Mouse (Mus musculus) heart, postnatal 10 days (tissue): ENCODE measurements around the gene Zfp771. TPM values are rescaled to one million over a fixed set of nuclear protein-coding genes. Genes with fewer than 3 reads are reported as not detected.

Experiments used
- DNase-seq, 2 experiments: peaks; one replicate each; pipeline ENCODE4 v3.0.0; 2021
- intact Hi-C: fragments of 180-260 bp; cut with DNase I; formaldehyde crosslinking; loops from one replicate; pipeline ENCODE4 v1.15.1; 2025
- total RNA-seq, 2 experiments: library from RNA; stranded (reverse); gene quantifications; 2 replicates each; pipeline ENCODE4 v1.2.3; 2021

The Zfp771 gene
- total RNA-seq, 2 experiments from 2014 or later, result 14.3 to 15.9 TPM

DNA sequence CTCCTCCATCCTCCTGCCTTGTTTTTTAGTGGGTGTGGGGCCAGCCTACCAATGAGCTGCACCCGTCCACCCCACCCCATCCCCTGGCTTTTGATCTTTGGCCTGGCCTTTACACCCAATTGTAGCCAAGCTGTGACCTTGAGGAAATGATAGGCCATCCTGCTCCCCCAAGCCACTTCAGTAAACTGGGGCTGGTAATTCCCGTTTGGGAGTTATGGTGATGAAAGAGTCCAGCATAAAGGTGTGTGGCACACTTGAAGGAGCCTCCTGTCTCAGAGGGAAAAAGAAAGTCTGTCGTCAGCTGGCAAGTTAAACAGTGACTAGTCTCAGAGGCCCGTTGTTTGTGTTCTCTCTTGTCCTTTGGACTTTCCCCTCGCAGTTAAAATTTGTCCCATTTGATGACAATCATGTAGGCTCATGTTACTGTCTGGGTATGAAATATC, 32.5 kb downstream of the Zfp771 start:
- intact Hi-C loops, result no loop called here
- no peak for DNase-seq

DNA sequence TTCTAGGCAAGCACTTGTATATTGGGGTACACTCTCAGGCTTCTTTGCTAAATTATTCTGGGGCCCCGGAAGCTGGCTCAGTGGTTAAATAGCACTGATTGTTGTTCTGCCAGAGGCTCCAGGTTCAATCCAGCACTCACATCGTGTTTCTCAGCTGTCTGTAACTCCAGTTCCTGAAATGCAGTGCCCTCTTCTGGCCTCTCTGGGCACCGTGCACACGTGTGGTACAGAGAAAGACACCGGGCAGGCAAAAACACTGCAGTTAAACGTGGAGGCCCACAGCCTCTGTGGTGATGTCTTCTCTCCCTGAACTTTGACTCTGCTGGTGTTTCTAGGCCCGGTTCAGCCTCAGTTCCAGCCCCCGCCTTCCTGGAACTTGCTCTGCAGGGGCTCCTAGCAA, 34.2 kb downstream of the Zfp771 start:
- peak in 1 of 2 experiments; percentile 52 for DNase-seq
- intact Hi-C loops, result no loop called here

DNA sequence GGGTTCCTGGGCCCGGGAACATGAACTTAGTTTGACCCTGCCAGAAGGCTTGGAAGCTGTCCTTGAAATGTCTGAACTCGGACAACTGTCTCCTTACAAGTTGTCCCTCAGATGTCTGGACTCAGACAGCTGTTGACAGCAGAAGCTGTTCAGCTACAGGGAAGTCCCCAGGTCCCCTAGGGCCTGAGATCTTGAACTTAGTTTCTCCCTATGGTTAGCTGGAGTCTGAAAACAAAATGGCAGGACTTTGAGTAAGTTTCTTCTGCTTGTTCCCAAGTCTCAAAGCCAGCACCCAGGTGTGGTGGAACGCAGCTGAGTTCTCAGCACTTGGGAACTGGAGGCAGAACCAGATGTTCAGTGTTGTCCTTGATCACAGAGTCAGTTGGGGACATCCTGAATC, 36.0 kb downstream of the Zfp771 start:
- intact Hi-C loops, result no loop called here
- peak; percentile 46 to 51 for DNase-seq

DNA sequence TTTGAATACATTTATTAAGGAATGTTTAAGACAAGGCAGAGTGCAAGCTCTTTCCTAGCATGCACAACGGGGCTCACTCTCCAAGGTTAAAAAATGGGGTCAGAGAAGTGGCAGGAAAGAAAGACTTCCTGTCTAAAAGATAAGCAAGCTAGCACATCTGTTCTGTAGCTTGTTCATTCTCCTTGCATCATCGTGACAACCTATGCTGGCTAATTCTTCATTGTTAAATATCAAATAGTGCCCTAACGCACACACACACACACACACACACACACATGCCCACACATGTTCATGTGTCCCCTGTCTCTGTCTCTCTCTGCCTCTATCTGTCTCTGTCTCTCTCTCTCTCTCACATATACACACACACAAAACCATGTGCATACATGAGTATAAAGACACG, 37.0 kb downstream of the Zfp771 start:
- no peak for DNase-seq
- intact Hi-C loops, result no loop called here

DNA sequence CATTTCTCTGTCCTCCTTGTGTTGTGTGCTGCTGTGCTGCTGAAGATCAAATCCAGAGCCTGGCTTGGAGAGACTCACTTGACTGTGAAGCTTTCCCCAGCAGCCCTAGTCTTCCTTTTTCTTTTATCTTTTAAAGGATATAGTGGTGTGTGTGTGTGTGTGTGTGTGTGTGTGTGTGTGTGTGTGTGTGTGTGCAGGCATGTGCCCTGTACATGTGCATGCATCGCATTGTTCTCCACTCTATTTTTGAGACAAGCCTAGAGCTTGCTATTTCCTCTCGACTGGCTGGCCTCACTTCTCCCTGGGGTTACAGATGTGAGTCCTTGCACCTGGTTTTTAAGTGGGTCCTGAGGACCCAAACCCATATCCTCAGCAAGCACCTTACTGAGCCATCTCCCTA, 38.1 kb downstream of the Zfp771 start:
- intact Hi-C loops, result no loop called here
- DNase-seq, result no peak

DNA sequence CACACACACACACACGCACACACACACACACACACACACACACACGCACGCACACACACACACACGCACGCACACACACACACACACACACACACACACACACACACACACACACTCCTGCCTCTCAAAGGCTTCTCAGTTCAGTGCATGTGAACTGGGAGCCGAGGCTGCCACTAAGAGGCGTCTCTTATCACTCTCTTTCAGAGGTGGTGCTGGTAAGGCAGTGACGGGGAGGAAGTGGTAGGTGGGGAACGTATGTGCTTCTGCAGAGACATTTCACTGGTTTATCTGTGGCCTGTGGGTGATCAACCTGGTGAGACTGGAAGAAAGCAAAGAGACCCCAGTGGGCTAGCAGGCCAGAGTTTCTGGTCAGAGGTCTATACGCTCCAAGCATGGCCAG, 41.1 kb downstream of the Zfp771 start:
- intact Hi-C loops, result no loop called here

DNA sequence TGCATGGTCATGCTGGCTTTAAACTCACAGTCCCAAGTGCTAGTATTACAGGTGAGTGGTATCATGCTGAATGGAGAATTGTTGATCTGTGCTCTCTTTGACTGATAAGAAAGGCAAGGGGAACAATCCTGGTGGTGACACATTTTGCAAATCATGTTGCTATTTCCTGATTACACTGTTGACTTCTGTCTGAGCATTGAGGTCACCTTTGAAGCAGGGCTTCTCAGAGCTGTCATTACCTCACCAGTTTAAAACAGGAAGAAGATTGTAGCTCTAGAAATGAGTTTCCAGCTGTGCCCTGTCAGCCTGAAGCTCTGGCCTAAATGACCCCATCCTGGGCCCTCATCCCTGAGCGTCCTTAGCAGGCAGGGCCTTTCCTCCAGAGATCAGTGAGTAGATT, 43.9 kb downstream of the Zfp771 start:
- intact Hi-C loops, result no loop called here
- DNase-seq, result no peak

More for the DNA sequence above, 41.1 kb downstream of the Zfp771 start:
- DNase-seq, result no peak

DNA sequence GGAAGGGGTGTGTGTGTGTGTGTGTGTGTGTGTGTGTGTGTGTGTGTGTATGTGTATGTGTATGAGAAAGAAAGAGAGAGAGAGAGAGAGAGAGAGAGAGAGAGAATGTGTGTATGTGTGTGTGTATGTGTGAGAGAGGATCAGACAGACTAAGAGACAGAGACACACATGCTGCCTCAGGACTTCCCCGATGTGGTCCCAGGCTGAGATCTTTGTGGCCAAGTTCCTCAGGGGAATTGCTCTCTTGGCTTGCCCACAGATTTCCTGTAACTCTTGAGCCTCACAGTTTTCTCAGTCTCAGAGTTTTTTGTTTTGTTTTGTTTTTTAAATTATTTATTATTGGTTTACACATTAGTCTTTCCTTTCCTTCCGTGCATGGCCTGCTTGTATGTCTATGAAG, 45.2 kb downstream of the Zfp771 start:
- intact Hi-C loops, result no loop called here
- no peak for DNase-seq

DNA sequence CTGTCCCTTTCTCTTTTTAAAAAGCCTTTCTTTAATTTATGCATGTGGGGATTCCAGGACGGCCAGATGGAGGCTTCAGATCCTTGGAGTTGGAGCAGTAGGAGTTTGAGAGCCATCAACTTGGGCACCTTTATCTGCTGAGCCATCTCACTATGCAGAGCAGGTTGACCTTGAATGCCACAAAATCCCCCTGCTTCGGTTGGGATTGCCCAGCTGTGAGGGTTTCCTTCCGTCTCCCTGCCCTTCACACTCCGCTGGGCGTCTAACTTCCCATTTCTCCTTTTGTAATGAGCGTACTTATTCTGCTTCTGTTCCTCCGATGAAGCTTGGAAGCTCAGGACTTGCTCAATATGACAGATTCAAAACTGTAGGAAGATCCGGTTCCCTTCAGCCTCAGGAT, 46.1 kb downstream of the Zfp771 start:
- DNase-seq, result no peak
- intact Hi-C loops, result no loop called here

DNA sequence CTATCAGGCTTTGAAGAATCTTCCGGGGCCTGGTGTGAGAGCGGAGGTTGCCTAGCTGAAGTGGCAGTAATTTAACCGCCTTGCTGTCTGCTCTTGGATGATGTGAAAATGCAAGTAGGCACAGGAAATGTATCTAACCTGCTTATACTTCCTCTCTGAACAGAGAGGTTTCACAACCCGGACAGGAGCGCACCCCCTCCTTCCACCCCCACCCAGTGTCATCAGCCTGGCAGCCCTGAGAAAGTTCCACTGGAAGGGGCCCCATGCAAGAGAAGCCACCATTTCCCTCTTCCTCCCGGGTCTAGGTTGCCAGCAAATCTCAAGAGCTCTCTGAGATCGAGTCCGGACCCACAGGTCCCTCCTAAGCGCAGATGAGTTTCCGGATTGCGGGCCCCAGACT, 52.0 kb downstream of the Zfp771 start, which contains the start of gene Itgal:
Gene Itgal (plus strand): TSS at position 163 of the 400 bp plus-strand sequence.
- no peak for DNase-seq
- intact Hi-C loops, result no loop called here

DNA sequence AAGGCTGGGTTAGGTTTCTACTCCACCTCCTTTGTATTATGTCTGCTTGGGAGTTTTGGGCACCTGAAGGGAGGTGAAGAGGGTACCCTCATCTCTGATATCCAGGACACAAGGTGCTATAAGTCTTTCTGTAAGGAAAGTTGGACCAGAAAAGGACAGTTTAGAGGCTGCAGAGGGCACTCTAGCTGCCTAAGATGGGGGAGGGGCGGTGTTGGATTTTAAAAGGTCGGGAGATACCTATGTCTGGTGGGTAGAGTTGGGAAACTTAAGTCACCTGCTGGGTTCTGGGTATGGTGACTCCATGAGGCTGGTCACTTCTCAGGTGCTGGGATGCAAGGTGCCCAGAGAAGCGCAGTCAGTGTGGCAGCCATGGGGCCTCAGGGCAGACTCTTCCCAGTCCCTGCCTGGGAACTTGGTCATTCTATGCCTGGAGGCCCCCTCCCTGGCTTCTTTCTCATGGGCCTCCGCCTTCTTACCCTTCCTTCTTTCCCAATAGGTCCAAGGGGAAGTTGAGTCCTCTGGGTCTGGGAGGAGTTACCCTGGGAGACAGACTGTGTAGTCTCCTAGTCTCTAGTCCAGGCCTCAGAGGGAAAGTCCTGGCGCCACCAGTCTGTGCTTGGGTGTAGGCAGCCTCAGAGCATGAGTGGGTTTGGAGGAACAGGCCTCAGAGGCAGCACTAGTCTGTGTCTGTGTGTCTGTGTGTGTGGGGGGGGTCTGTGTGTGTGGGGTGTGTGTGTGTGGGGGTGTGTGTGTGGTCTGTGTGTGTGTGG, 52.9 kb downstream of the Zfp771 start:
- no peak for DNase-seq
- intact Hi-C loops, result no loop called here

DNA sequence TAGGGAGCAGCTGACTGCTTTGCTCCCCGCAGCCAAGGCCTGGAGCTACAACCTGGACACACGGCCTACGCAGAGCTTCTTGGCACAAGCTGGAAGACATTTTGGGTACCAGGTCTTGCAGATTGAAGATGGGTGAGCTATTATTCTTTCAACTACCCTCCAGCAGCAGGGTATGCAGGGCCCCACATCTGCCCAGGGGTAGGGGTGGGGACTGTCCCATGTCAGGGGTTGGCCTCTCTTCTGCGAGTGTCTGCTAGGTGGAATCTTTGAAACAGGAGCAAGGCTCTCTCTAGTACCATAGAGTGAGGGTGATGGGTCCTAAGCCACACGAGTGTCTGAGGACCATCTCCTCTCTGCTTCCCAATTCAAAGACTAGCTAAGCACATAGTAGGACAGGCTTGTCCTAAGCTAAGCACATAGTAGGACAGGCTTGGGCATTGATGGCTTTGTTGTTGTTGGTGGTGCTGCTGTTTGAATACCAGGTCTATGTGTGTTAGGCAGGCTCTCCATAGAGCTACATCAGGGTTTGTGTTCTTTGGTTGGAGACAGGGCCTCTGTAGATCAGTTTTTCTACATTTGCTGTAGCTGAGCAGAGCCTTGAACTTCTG, 53.6 kb downstream of the Zfp771 start:
- no peak for DNase-seq
- intact Hi-C loops, result no loop called here

Other genes with a start within 250 kb of the Zfp771 start
- 10 to 100 TPM; 45.3 to 50.1 TPM for gene Mvp, start 229.7 kb upstream of the Zfp771 start, total RNA-seq
- gene Pagr1b, start 227.8 kb upstream of the Zfp771 start, total RNA-seq, result not detected
- 10 to 100 TPM in 1 of 2 experiments, 1 to 10 TPM in 1; 6.4 to 19.6 TPM for gene Pagr1a, start 226.9 kb upstream of the Zfp771 start, total RNA-seq
- gene Gm42742, start 223.2 kb upstream of the Zfp771 start, total RNA-seq, result 10 to 100 TPM; 19.0 to 27.2 TPM
- gene Prrt2, start 223.1 kb upstream of the Zfp771 start, total RNA-seq, result 1 to 10 TPM; 1.0 to 2.3 TPM
- gene Maz, start 217.2 kb upstream of the Zfp771 start, total RNA-seq, result 100 to 1,000 TPM; 106 to 113 TPM
- 10 to 100 TPM; 15.3 to 17.6 TPM for gene Kif22, start 201.8 kb upstream of the Zfp771 start, total RNA-seq
- not detected for gene Zg16, start 156.9 kb upstream of the Zfp771 start, total RNA-seq
- 1 to 10 TPM in 1 of 2 experiments, under 1 TPM in 1; 0.94 to 1.5 TPM for gene AI467606, start 152.9 kb upstream of the Zfp771 start, total RNA-seq
- gene Qprt, start 122.0 kb upstream of the Zfp771 start, total RNA-seq, result under 1 TPM in 1 of 2 experiments, not detected in 1; 0.29 TPM
- gene Spn, start 106.5 kb upstream of the Zfp771 start, total RNA-seq, result under 1 TPM; 0.72 to 0.84 TPM
- 10 to 100 TPM; 46.8 to 49.2 TPM for gene Cd2bp2, start 48.2 kb upstream of the Zfp771 start, total RNA-seq
- 10 to 100 TPM; 35.3 to 37.2 TPM for gene Tbc1d10b, start 35.8 kb upstream of the Zfp771 start, total RNA-seq
- 1 to 10 TPM; 1.7 to 2.5 TPM for gene Mylpf, start 35.4 kb upstream of the Zfp771 start, total RNA-seq
- 1 to 10 TPM; 6.8 to 8.8 TPM for gene Zfp553, start 11.2 kb upstream of the Zfp771 start, total RNA-seq
- gene Sept1, start 11.1 kb upstream of the Zfp771 start, total RNA-seq, result 10 to 100 TPM; 11.5 to 15.5 TPM
- 10 to 100 TPM; 45.2 to 48.5 TPM for gene Dctpp1, start 16.4 kb downstream of the Zfp771 start, total RNA-seq
- 10 to 100 TPM; 39.4 to 49.4 TPM for gene Sephs2, start 29.8 kb downstream of the Zfp771 start, total RNA-seq
- 1 to 10 TPM; 2.8 to 3.7 TPM for gene Itgal, start 52.0 kb downstream of the Zfp771 start, total RNA-seq
- gene Zfp768, start 101.3 kb downstream of the Zfp771 start, total RNA-seq, result 10 to 100 TPM; 40.4 to 43.0 TPM
- gene Zfp747, start 131.8 kb downstream of the Zfp771 start, total RNA-seq, result 1 to 10 TPM; 5.5 to 5.6 TPM
- 1 to 10 TPM; 2.9 to 3.2 TPM for gene 9130019O22Rik, start 142.9 kb downstream of the Zfp771 start, total RNA-seq
- 1 to 10 TPM; 4.7 to 5.7 TPM for gene E430018J23Rik, start 149.4 kb downstream of the Zfp771 start, total RNA-seq
- 1 to 10 TPM; 4.7 TPM for gene Zfp764, start 162.5 kb downstream of the Zfp771 start, total RNA-seq
- gene Zfp688, start 177.8 kb downstream of the Zfp771 start, total RNA-seq, result 1 to 10 TPM; 3.8 to 6.2 TPM
- 1 to 10 TPM; 2.7 to 3.0 TPM for gene Zfp689, start 204.9 kb downstream of the Zfp771 start, total RNA-seq
- gene Prr14, start 215.3 kb downstream of the Zfp771 start, total RNA-seq, result 10 to 100 TPM; 27.1 to 27.4 TPM
- 10 to 100 TPM; 41.6 to 42.1 TPM for gene Fbrs, start 234.9 kb downstream of the Zfp771 start, total RNA-seq